Mouse (Mus musculus): ENCODE data around the gene Ehd2. TPM values are rescaled to one million over a fixed set of nuclear protein-coding genes. Genes with fewer than 3 reads are reported as not detected.
A peak's percentile ranks its signal among the peaks of the same experiment; 100 is the strongest.
"Not testable (repeated sequence)": the region's sequence is repeated elsewhere in the genome, so short reads cannot be mapped to it uniquely, and the experiment has no call there.

Ehd2 gene
- polyA plus RNA-seq, 1 experiment from 2014 or later = 36.8 TPM

- no peak for ATAC-seq (ENCODE audit: low FRiP score, low TSS enrichment)
- Histone ChIP-seq H3K4me3 (ENCODE audit: low read length) (no peak overlapping the region), H3K9ac (replicated peaks; ENCODE audit: low read length) (no peak overlapping the region), H3K9me3 (ENCODE audit: low read length) (no peaks in the 10 kb centered on the region), H3K36me3 (ENCODE audit: insufficient read depth, low read length) (peaks cover 36% of the 10 kb centered on the region), H3K4me2 (replicated peaks; ENCODE audit: low read depth, low read length) (no peak overlapping the region), H3K4me1 (ENCODE audit: insufficient read depth, low read length) (peaks cover 22% of the 10 kb centered on the region), H3K27me3 (ENCODE audit: insufficient read depth, low read length) (no peaks in the 10 kb centered on the region), H3K27ac (ENCODE audit: low read length) (no peak overlapping the region)
Measured at GRCm38 (mm10) chr7:15918371-15918770, 49.0 kb downstream of the Ehd2 start.

GRCm38 (mm10) chr7:15916996-15917395, 50.4 kb downstream of the Ehd2 start:
- ATAC-seq (ENCODE audit: low FRiP score, low TSS enrichment) = no peak
- Histone ChIP-seq H3K9ac (replicated peaks; ENCODE audit: low read length) (no peak overlapping the region), H3K4me1 (ENCODE audit: insufficient read depth, low read length) (peaks cover 16% of the 10 kb centered on the region), H3K36me3 (ENCODE audit: insufficient read depth, low read length) (peaks cover 36% of the 10 kb centered on the region), H3K9me3 (ENCODE audit: low read length) (no peaks in the 10 kb centered on the region), H3K27ac (ENCODE audit: low read length) (no peak overlapping the region), H3K27me3 (ENCODE audit: insufficient read depth, low read length) (no peaks in the 10 kb centered on the region), H3K4me3 (ENCODE audit: low read length) (no peak overlapping the region), H3K4me2 (replicated peaks; ENCODE audit: low read depth, low read length) (no peak overlapping the region)
- WGBS = 87% methylated on average over 4 of the region's 4 CpGs

- no peak overlapping the region for H3K9ac ChIP-seq (replicated peaks; ENCODE audit: low read length)
- no peaks in the 10 kb centered on the region for H3K9me3 ChIP-seq (ENCODE audit: low read length)
- peaks cover 14% of the 10 kb centered on the region for H3K4me1 ChIP-seq (ENCODE audit: insufficient read depth, low read length)
- no peak overlapping the region for H3K4me3 ChIP-seq (ENCODE audit: low read length)
- peaks cover 36% of the 10 kb centered on the region for H3K36me3 ChIP-seq (ENCODE audit: insufficient read depth, low read length)
- no peak for ATAC-seq (ENCODE audit: low FRiP score, low TSS enrichment)
- H3K27ac ChIP-seq (ENCODE audit: low read length) = no peak overlapping the region
- WGBS = 72% methylated on average over 3 of the region's 3 CpGs
- no peaks in the 10 kb centered on the region for H3K27me3 ChIP-seq (ENCODE audit: insufficient read depth, low read length)
- no peak overlapping the region for H3K4me2 ChIP-seq (replicated peaks; ENCODE audit: low read depth, low read length)
Measured at GRCm38 (mm10) chr7:15916134-15916723, 51.1 kb downstream of the Ehd2 start.

DNA sequence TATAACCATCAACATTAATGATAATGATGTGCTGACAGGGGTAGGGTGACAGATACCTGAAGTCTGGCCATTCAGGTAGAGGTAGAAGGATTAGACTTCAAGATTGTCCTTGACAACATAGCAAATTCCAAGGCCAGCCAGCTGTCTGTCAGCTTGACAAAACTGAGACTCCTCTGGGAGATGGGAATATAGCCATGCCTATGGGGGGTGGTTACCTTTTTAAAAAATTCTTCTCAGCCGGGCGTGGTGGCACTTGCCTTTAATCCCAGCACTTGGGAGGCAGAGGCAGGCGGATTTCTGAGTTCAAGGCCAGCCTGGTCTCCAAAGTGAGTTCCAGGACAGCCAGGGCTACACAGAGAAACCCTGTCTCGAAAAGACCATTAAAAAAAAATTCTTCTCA, 51.7 kb downstream of the Ehd2 start:
- not testable (repeated sequence) for H3K27ac ChIP-seq (ENCODE audit: low read length); H3K4me1 ChIP-seq (ENCODE audit: insufficient read depth, low read length); H3K9me3 ChIP-seq (ENCODE audit: low read length); H3K27me3 ChIP-seq (ENCODE audit: insufficient read depth, low read length); H3K9ac ChIP-seq (replicated peaks; ENCODE audit: low read length); H3K4me3 ChIP-seq (ENCODE audit: low read length); ATAC-seq (ENCODE audit: low FRiP score, low TSS enrichment); H3K4me2 ChIP-seq (replicated peaks; ENCODE audit: low read depth, low read length)
- peaks cover 36% of the 10 kb centered on the region for H3K36me3 ChIP-seq (ENCODE audit: insufficient read depth, low read length)
- WGBS = 87% methylated on average over 4 of the region's 4 CpGs

- no peak overlapping the region for H3K4me3 ChIP-seq (ENCODE audit: low read length)
- H3K9me3 ChIP-seq (ENCODE audit: low read length) = no peaks in the 10 kb centered on the region
- no peaks in the 10 kb centered on the region for H3K27me3 ChIP-seq (ENCODE audit: insufficient read depth, low read length)
- H3K9ac ChIP-seq (replicated peaks; ENCODE audit: low read length) = no peak overlapping the region
- no peaks in the 10 kb centered on the region for H3K4me1 ChIP-seq (ENCODE audit: insufficient read depth, low read length)
- H3K27ac ChIP-seq (ENCODE audit: low read length) = no peak overlapping the region
- WGBS = 78% methylated on average over 2 of the region's 2 CpGs
- H3K36me3 ChIP-seq (ENCODE audit: insufficient read depth, low read length) = peaks cover 28% of the 10 kb centered on the region
- H3K4me2 ChIP-seq (replicated peaks; ENCODE audit: low read depth, low read length) = no peak overlapping the region
- no peak for ATAC-seq (ENCODE audit: low FRiP score, low TSS enrichment)
Measured at GRCm38 (mm10) chr7:15914751-15915150, 52.6 kb downstream of the Ehd2 start.

DNA sequence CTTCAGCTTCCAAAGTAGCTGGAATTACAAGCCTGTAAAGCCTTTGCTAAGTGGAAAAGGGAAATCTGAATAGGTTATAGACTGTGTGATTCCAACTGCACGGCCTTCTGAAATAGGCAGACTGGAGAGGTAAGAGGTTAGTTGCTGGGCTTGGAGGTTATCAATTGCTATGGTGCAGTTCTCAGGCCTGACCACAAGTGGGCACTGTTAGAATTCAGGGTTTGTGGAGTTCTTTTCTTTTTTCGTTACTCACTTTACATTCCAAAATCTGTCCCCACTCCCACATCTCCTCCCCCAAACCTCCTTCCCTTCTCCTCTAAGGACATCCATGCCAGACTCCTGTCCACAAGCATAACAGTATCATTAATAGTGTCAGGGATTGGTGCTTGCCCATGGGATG, 53.1 kb downstream of the Ehd2 start:
- Histone ChIP-seq H3K4me3 (ENCODE audit: low read length) (no peak overlapping the region), H3K4me1 (ENCODE audit: insufficient read depth, low read length) (no peaks in the 10 kb centered on the region), H3K27me3 (ENCODE audit: insufficient read depth, low read length) (no peaks in the 10 kb centered on the region), H3K4me2 (replicated peaks; ENCODE audit: low read depth, low read length) (no peak overlapping the region), H3K9me3 (ENCODE audit: low read length) (no peaks in the 10 kb centered on the region), H3K9ac (replicated peaks; ENCODE audit: low read length) (no peak overlapping the region), H3K36me3 (ENCODE audit: insufficient read depth, low read length) (peaks cover 24% of the 10 kb centered on the region), H3K27ac (ENCODE audit: low read length) (no peak overlapping the region)
- ATAC-seq (ENCODE audit: low FRiP score, low TSS enrichment) = no peak
- WGBS = 36% methylated on average over 2 of the region's 2 CpGs

DNA sequence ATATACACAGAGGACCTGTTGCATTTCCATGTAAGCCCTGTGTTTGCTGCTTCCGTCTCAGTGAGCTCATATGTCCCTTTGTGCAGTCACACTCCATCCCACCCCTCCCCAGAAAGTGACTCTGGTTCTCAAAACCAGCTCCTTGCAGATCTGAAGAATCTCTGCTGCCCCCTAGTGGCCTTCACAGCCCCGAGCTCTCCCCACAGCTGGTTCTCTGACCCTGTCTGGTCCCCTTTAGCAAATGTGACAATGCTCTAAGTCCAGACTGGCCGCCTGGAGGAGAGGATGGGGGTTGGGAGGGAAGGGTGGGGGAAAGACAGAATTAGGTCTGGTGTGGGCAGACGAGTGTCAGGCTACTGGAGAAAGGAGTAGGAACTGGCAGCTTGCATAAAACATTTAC, 55.2 kb downstream of the Ehd2 start:
- WGBS = 0% methylated on average over 4 of the region's 4 CpGs
- no peaks in the 10 kb centered on the region for H3K4me1 ChIP-seq (ENCODE audit: insufficient read depth, low read length)
- H3K36me3 ChIP-seq (ENCODE audit: insufficient read depth, low read length) = peaks cover 10% of the 10 kb centered on the region
- H3K27ac ChIP-seq (ENCODE audit: low read length) = no peak overlapping the region
- peak; percentile 80 for ATAC-seq (ENCODE audit: low FRiP score, low TSS enrichment)
- H3K4me3 ChIP-seq (ENCODE audit: low read length) = no peak overlapping the region
- no peaks in the 10 kb centered on the region for H3K9me3 ChIP-seq (ENCODE audit: low read length)
- no peaks in the 10 kb centered on the region for H3K27me3 ChIP-seq (ENCODE audit: insufficient read depth, low read length)
- H3K4me2 ChIP-seq (replicated peaks; ENCODE audit: low read depth, low read length) = no peak overlapping the region
- no peak overlapping the region for H3K9ac ChIP-seq (replicated peaks; ENCODE audit: low read length)

- Histone ChIP-seq H3K4me2 (replicated peaks; ENCODE audit: low read depth, low read length) (no peak overlapping the region), H3K27me3 (ENCODE audit: insufficient read depth, low read length) (no peaks in the 10 kb centered on the region), H3K9ac (replicated peaks; ENCODE audit: low read length) (no peak overlapping the region), H3K4me3 (ENCODE audit: low read length) (no peak overlapping the region), H3K27ac (ENCODE audit: low read length) (no peak overlapping the region), H3K9me3 (ENCODE audit: low read length) (no peaks in the 10 kb centered on the region), H3K4me1 (ENCODE audit: insufficient read depth, low read length) (no peaks in the 10 kb centered on the region), H3K36me3 (ENCODE audit: insufficient read depth, low read length) (no peaks in the 10 kb centered on the region)
- ATAC-seq (ENCODE audit: low FRiP score, low TSS enrichment) = no peak
- 72% methylated on average over 5 of the region's 5 CpGs for WGBS
Measured at GRCm38 (mm10) chr7:15910521-15910920, 56.8 kb downstream of the Ehd2 start.

- H3K9me3 ChIP-seq (ENCODE audit: low read length) = no peaks in the 10 kb centered on the region
Measured at GRCm38 (mm10) chr7:15907971-15908590, 59.3 kb downstream of the Ehd2 start.

DNA sequence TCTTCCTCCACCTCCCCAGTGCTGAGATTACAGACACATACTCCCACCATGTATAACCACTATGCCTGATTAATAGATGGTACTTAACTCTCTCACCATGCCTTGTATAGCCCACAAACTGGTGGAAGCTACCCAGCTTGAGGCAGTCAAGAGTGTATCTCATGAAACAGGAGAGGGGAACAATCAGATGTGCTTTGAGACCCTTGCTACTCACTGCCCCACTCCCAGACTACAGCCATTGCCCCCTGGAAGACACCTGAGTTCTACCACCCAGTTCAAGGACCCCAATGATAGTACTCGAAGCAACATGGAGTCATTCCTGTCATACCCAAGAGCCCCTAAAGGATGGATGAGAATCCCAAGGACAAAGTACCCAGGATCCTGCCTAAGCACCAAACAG, 60.8 kb downstream of the Ehd2 start:
- H3K36me3 ChIP-seq (ENCODE audit: insufficient read depth, low read length) = no peaks in the 10 kb centered on the region
- no peaks in the 10 kb centered on the region for H3K9me3 ChIP-seq (ENCODE audit: low read length)
- no peaks in the 10 kb centered on the region for H3K4me1 ChIP-seq (ENCODE audit: insufficient read depth, low read length)
- H3K4me3 ChIP-seq (ENCODE audit: low read length) = no peak overlapping the region
- H3K4me2 ChIP-seq (replicated peaks; ENCODE audit: low read depth, low read length) = no peak overlapping the region
- no peaks in the 10 kb centered on the region for H3K27me3 ChIP-seq (ENCODE audit: insufficient read depth, low read length)
- ATAC-seq (ENCODE audit: low FRiP score, low TSS enrichment) = no peak
- no peak overlapping the region for H3K27ac ChIP-seq (ENCODE audit: low read length)
- no peak overlapping the region for H3K9ac ChIP-seq (replicated peaks; ENCODE audit: low read length)
- WGBS = 88% methylated on average over 1 of the region's 1 CpGs

More at GRCm38 (mm10) chr7:15907971-15908590, 59.3 kb downstream of the Ehd2 start:
- Histone ChIP-seq H3K9ac (replicated peaks; ENCODE audit: low read length) (no peak overlapping the region), H3K4me3 (ENCODE audit: low read length) (no peak overlapping the region), H3K4me1 (ENCODE audit: insufficient read depth, low read length) (no peaks in the 10 kb centered on the region), H3K36me3 (ENCODE audit: insufficient read depth, low read length) (no peaks in the 10 kb centered on the region), H3K4me2 (replicated peaks; ENCODE audit: low read depth, low read length) (no peak overlapping the region), H3K27me3 (ENCODE audit: insufficient read depth, low read length) (no peaks in the 10 kb centered on the region), H3K27ac (ENCODE audit: low read length) (no peak overlapping the region)
- ATAC-seq (ENCODE audit: low FRiP score, low TSS enrichment) = no peak
- WGBS = 86% methylated on average over 8 of the region's 8 CpGs
